Mouse (Mus musculus): ENCODE results near the gene Cdkn2aip.

Gene Cdkn2aip

GRCm38 (mm10) chr8:47708106-47708505, 5.6 kb downstream of the Cdkn2aip start:
- in situ Hi-C loops (cut with MboI; ENCODE audit: low pct_unique_long_range_greater_than_20kb in 1 of 2, low sequenced_read_pairs in 2 of 2, unreplicated experiment in 1 of 2), result no loop called here

GRCm38 (mm10) chr8:47706746-47707145, 7.0 kb downstream of the Cdkn2aip start:
- in situ Hi-C loops (cut with MboI; ENCODE audit: low pct_unique_long_range_greater_than_20kb in 1 of 2, low sequenced_read_pairs in 2 of 2, unreplicated experiment in 1 of 2), result no loop called here

- in situ Hi-C loops (cut with MboI; ENCODE audit: low pct_unique_long_range_greater_than_20kb in 1 of 2, low sequenced_read_pairs in 2 of 2, unreplicated experiment in 1 of 2), result no loop called here
Observed at GRCm38 (mm10) chr8:47702333-47702732, 11.4 kb downstream of the Cdkn2aip start.

- in situ Hi-C loops (cut with MboI; ENCODE audit: low pct_unique_long_range_greater_than_20kb in 1 of 2, low sequenced_read_pairs in 2 of 2, unreplicated experiment in 1 of 2), result no loop called here
Observed at GRCm38 (mm10) chr8:47697696-47698095, 16.0 kb downstream of the Cdkn2aip start.

GRCm38 (mm10) chr8:47695431-47696105, 18.2 kb downstream of the Cdkn2aip start:
- in situ Hi-C loops (cut with MboI; ENCODE audit: low pct_unique_long_range_greater_than_20kb in 1 of 2, low sequenced_read_pairs in 2 of 2, unreplicated experiment in 1 of 2), result no loop called here

- in situ Hi-C loops (cut with MboI; ENCODE audit: low pct_unique_long_range_greater_than_20kb in 1 of 2, low sequenced_read_pairs in 2 of 2, unreplicated experiment in 1 of 2), result no loop called here
Observed at GRCm38 (mm10) chr8:47693119-47693518, 20.6 kb downstream of the Cdkn2aip start.

- in situ Hi-C loops (cut with MboI; ENCODE audit: low pct_unique_long_range_greater_than_20kb in 1 of 2, low sequenced_read_pairs in 2 of 2, unreplicated experiment in 1 of 2), result no loop called here
Observed at GRCm38 (mm10) chr8:47691831-47692230, 21.9 kb downstream of the Cdkn2aip start.

- in situ Hi-C loops (cut with MboI; ENCODE audit: low pct_unique_long_range_greater_than_20kb in 1 of 2, low sequenced_read_pairs in 2 of 2, unreplicated experiment in 1 of 2), result no loop called here
Observed at GRCm38 (mm10) chr8:47691303-47691702, 22.4 kb downstream of the Cdkn2aip start.

- in situ Hi-C loops (cut with MboI; ENCODE audit: low pct_unique_long_range_greater_than_20kb in 1 of 2, low sequenced_read_pairs in 2 of 2, unreplicated experiment in 1 of 2), result no loop called here
Observed at GRCm38 (mm10) chr8:47690674-47691078, 23.1 kb downstream of the Cdkn2aip start.

- in situ Hi-C loops (cut with MboI; ENCODE audit: low pct_unique_long_range_greater_than_20kb in 1 of 2, low sequenced_read_pairs in 2 of 2, unreplicated experiment in 1 of 2), result no loop called here
Observed at GRCm38 (mm10) chr8:47689704-47690326, 23.9 kb downstream of the Cdkn2aip start.

GRCm38 (mm10) chr8:47684441-47684840, 29.3 kb downstream of the Cdkn2aip start:
- in situ Hi-C loops (cut with MboI; ENCODE audit: low pct_unique_long_range_greater_than_20kb in 1 of 2, low sequenced_read_pairs in 2 of 2, unreplicated experiment in 1 of 2), result no loop called here

- in situ Hi-C loops (cut with MboI; ENCODE audit: low pct_unique_long_range_greater_than_20kb in 1 of 2, low sequenced_read_pairs in 2 of 2, unreplicated experiment in 1 of 2), result no loop called here
Observed at GRCm38 (mm10) chr8:47683994-47684393, 29.7 kb downstream of the Cdkn2aip start.

- in situ Hi-C loops (cut with MboI; ENCODE audit: low pct_unique_long_range_greater_than_20kb in 1 of 2, low sequenced_read_pairs in 2 of 2, unreplicated experiment in 1 of 2), result no loop called here
Observed at GRCm38 (mm10) chr8:47680306-47680705, 33.4 kb downstream of the Cdkn2aip start.

- in situ Hi-C loops (cut with MboI; ENCODE audit: low pct_unique_long_range_greater_than_20kb in 1 of 2, low sequenced_read_pairs in 2 of 2, unreplicated experiment in 1 of 2), result no loop called here
Observed at GRCm38 (mm10) chr8:47679603-47680002, 34.1 kb downstream of the Cdkn2aip start.

GRCm38 (mm10) chr8:47676631-47677030, 37.1 kb downstream of the Cdkn2aip start:
- in situ Hi-C loops (cut with MboI; ENCODE audit: low pct_unique_long_range_greater_than_20kb in 1 of 2, low sequenced_read_pairs in 2 of 2, unreplicated experiment in 1 of 2), result no loop called here

GRCm38 (mm10) chr8:47676224-47676623, 37.5 kb downstream of the Cdkn2aip start:
- in situ Hi-C loops (cut with MboI; ENCODE audit: low pct_unique_long_range_greater_than_20kb in 1 of 2, low sequenced_read_pairs in 2 of 2, unreplicated experiment in 1 of 2), result no loop called here

- in situ Hi-C loops (cut with MboI; ENCODE audit: low pct_unique_long_range_greater_than_20kb in 1 of 2, low sequenced_read_pairs in 2 of 2, unreplicated experiment in 1 of 2), result no loop called here
Observed at GRCm38 (mm10) chr8:47675786-47676185, 37.9 kb downstream of the Cdkn2aip start.

- in situ Hi-C loops (cut with MboI; ENCODE audit: low pct_unique_long_range_greater_than_20kb in 1 of 2, low sequenced_read_pairs in 2 of 2, unreplicated experiment in 1 of 2), result no loop called here
Observed at GRCm38 (mm10) chr8:47674777-47675710, 38.7 kb downstream of the Cdkn2aip start, which contains the start of gene Ing2. TSS of gene Ing2 (minus strand) at chr8:47675556.

GRCm38 (mm10) chr8:47674140-47674776, 39.5 kb downstream of the Cdkn2aip start:
- in situ Hi-C loops (cut with MboI; ENCODE audit: low pct_unique_long_range_greater_than_20kb in 1 of 2, low sequenced_read_pairs in 2 of 2, unreplicated experiment in 1 of 2), result no loop called here

Data from mouse embryonic stem cell (cell line).